Comparison of ENCODE assay signal across 7 mouse cellular contexts in the genomic region with DNA sequence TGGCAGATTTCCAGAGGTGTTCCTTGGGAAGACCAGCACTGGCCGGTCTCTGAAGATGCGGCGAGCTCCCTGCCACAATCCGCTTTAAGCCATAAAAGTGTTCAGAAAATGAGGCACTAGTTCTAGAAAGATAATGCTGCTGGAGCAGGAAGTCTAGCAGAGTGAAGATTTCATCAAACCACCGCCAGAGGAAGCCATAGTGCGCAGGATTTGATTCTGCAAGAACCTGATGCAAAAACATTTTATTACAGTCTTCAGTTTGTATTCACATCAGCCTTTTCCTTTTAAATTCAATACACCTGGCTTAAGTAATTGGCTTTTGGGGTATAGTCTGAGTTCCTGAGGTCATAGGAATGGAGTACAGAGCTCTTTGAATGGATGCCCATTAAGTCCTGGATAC. TPM values are rescaled to one million over a fixed set of nuclear protein-coding genes. Genes with fewer than 3 reads are reported as not detected.
A peak's percentile ranks its signal among the peaks of the same experiment; 100 is the strongest.
DNase-seq lines count a peak whose midpoint lies in the region; ATAC-seq and TF ChIP-seq lines count a peak whose summit lies in the region.

No protein-coding gene starts in this region.

- no peak for ATAC-seq in forebrain, postnatal 0 days
- no peak for ATAC-seq in liver, embryonic 14.5 days (ENCODE audit: insufficient read depth)

- no peak for TF ChIP-seq EP300 in liver, embryonic 14.5 days (IDR thresholded peaks at IDR 0.05; ENCODE audit: low read depth)

- peaks cover 3% of the 10 kb centered on the region; the same call in 1 of the 2 replicates for H3K4me1 ChIP-seq in testis, adult 2 months (ENCODE audit: control insufficient read depth, insufficient read depth, low read length)
- H3K4me1 ChIP-seq in forebrain, postnatal 0 days (ENCODE audit: insufficient read depth), result peaks cover 17% of the 10 kb centered on the region
- H3K4me1 ChIP-seq in liver, embryonic 14.5 days (replicated peaks; ENCODE audit: control insufficient read depth in 2 of 2, insufficient read depth in 2 of 2, low read length in 1 of 2), result peaks cover 17 to 32% of the 10 kb centered on the region in 2 experiments

- peak overlapping the region; percentile 99 for H3K4me3 ChIP-seq in testis, adult 2 months (ENCODE audit: control insufficient read depth, low read depth, low read length)
- H3K4me3 ChIP-seq in forebrain, postnatal 0 days (ENCODE audit: low read depth, low read length), result peak overlapping the region; percentile 79
- H3K4me3 ChIP-seq in liver, embryonic 14.5 days (ENCODE audit: insufficient read depth in 1 of 2, low read depth in 2 of 2, low read length in 2 of 2), result peak overlapping the region; percentile 83 to 92

- no peak for TF ChIP-seq POLR2A in testis, adult 2 months (IDR thresholded peaks at IDR 0.05; ENCODE audit: control insufficient read depth, low read depth, low read length)

- peak overlapping the region; percentile 98 for H3K27ac ChIP-seq in testis, adult 2 months (ENCODE audit: control insufficient read depth, insufficient read depth, low read depth, low read length)
- H3K27ac ChIP-seq in forebrain, postnatal 0 days (ENCODE audit: low read depth, low read length), result peak overlapping the region; percentile 95; the same call in 1 of the 2 replicates
- H3K27ac ChIP-seq in liver, embryonic 14.5 days, result peak overlapping the region; percentile 83

- 0 out of 2 replicates have a peak, but pooled peaks cover 2% of the 10 kb centered on the region for H3K36me3 ChIP-seq in testis, adult 2 months (ENCODE audit: control insufficient read depth, insufficient read depth, low read length)
- peaks cover 9% of the 10 kb centered on the region; the same call in 1 of the 2 replicates for H3K36me3 ChIP-seq in forebrain, postnatal 0 days (ENCODE audit: insufficient read depth)
- H3K36me3 ChIP-seq in liver, embryonic 14.5 days (replicated peaks; ENCODE audit: control insufficient read depth, insufficient read depth, low read depth), result peaks cover 36% of the 10 kb centered on the region

- H3K9ac ChIP-seq in forebrain, postnatal 0 days, result peak overlapping the region; percentile 87
- peak overlapping the region; percentile 89 for H3K9ac ChIP-seq in liver, embryonic 14.5 days (replicated peaks)

- no peaks in the 10 kb centered on the region for H3K27me3 ChIP-seq in testis, adult 2 months (ENCODE audit: control insufficient read depth, insufficient read depth, low read length)
- no peaks in the 10 kb centered on the region for H3K27me3 ChIP-seq in forebrain, postnatal 0 days (ENCODE audit: insufficient read depth, low read length)
- H3K27me3 ChIP-seq in liver, embryonic 14.5 days (ENCODE audit: control insufficient read depth, insufficient read depth, low read length), result no peaks in the 10 kb centered on the region

- DNase-seq in testis, postnatal 14 days (ENCODE audit: low spot score), result no peak
- no peak for DNase-seq in forebrain, postnatal 0 days
- DNase-seq in liver, embryonic 14.5 days (ENCODE audit: low read depth in 3 of 3, low spot score in 3 of 3), result no peak
- DNase-seq in right cerebral cortex, postnatal 10 days (ENCODE audit: low spot score in 2 of 2), result no peak
- DNase-seq in cerebellum, postnatal 14 days, result no peak
- DNase-seq in layer of hippocampus, adult 8-10 months (ENCODE audit: low spot score in 2 of 2), result no peak

- 80% methylated on average over 6 of the region's 6 CpGs for WGBS in forebrain, postnatal 0 days
- 33% methylated on average over 6 of the region's 6 CpGs for WGBS in liver, embryonic 14.5 days (ENCODE audit: insufficient replicate concordance)

- no peak for TF ChIP-seq CTCF in testis, adult 2 months (IDR thresholded peaks at IDR 0.05; ENCODE audit: control insufficient read depth, insufficient read depth, insufficient replicate concordance, low read depth, low read length)
- TF ChIP-seq CTCF in forebrain, postnatal 0 days (IDR thresholded peaks at IDR 0.05; ENCODE audit: low read depth), result no peak
- TF ChIP-seq CTCF in liver, embryonic 14.5 days (IDR thresholded peaks at IDR 0.05; ENCODE audit: low read depth), result peak; percentile 20; the same call in 1 of the 2 replicates

- H3K4me2 ChIP-seq in forebrain, postnatal 0 days (ENCODE audit: low read depth), result peak overlapping the region; percentile 78
- peak overlapping the region; percentile 99 for H3K4me2 ChIP-seq in liver, embryonic 14.5 days (ENCODE audit: low read depth)

- no peaks in the 10 kb centered on the region for H3K9me3 ChIP-seq in forebrain, postnatal 0 days (ENCODE audit: low read length)
- H3K9me3 ChIP-seq in liver, embryonic 14.5 days (ENCODE audit: control insufficient read depth, low read length), result no peaks in the 10 kb centered on the region

RNA-seq across cellular contexts. Expression of gene Ap2b1, which starts 1.0 kb away (rescaled TPM):
- polyA plus RNA-seq in testis, adult 2 months (2012; rRNA removed), result 252 and 263 TPM in 2 replicates
- 200 and 230 TPM in 2 replicates for total RNA-seq in forebrain, postnatal 0 days (2014; rRNA removed)
- 76.4 and 110 TPM in 2 replicates for polyA plus RNA-seq in forebrain, postnatal 0 days (2015; fragmentation: Nextera tagmentation; extraction: Ambion mirVana)
- polyA plus RNA-seq in liver, embryonic 14.5 days (2012; rRNA removed), result 10.5 and 11.7 TPM in 2 replicates
- polyA plus RNA-seq in liver, embryonic 14.5 days (2014; fragmentation: Nextera tagmentation; extraction: Ambion mirVana), result 20.9 and 22.3 TPM in 2 replicates
- total RNA-seq in layer of hippocampus, adult 8-10 months (2022), result 100 to 1,000 TPM; 281 to 326 (median 296) TPM

RNA-seq across cellular contexts. Expression of gene Pex12, which starts 4.6 kb away (rescaled TPM):
- polyA plus RNA-seq in testis, adult 2 months (2012; rRNA removed), result 27.8 and 32.1 TPM in 2 replicates
- 8.8 and 12.8 TPM in 2 replicates for total RNA-seq in forebrain, postnatal 0 days (2014; rRNA removed)
- 14.6 and 16.2 TPM in 2 replicates for polyA plus RNA-seq in forebrain, postnatal 0 days (2015; fragmentation: Nextera tagmentation; extraction: Ambion mirVana)
- polyA plus RNA-seq in liver, embryonic 14.5 days (2012; rRNA removed), result 3.1 and 3.4 TPM in 2 replicates
- 4.2 and 4.8 TPM in 2 replicates for polyA plus RNA-seq in liver, embryonic 14.5 days (2014; fragmentation: Nextera tagmentation; extraction: Ambion mirVana)
- 10 to 100 TPM in 2 of 4 experiments, 1 to 10 TPM in 2; 8.8 to 15.2 (median 12.2) TPM for total RNA-seq in layer of hippocampus, adult 8-10 months (2022)

RNA-seq across cellular contexts. Expression of gene Slfn14, which starts 11.3 kb away (rescaled TPM):
- 0.05 and 0.07 TPM in 2 replicates for polyA plus RNA-seq in testis, adult 2 months (2012; rRNA removed)
- total RNA-seq in forebrain, postnatal 0 days (2014; rRNA removed), result not detected in 2 replicates
- not detected in 2 replicates for polyA plus RNA-seq in forebrain, postnatal 0 days (2015; fragmentation: Nextera tagmentation; extraction: Ambion mirVana)
- polyA plus RNA-seq in liver, embryonic 14.5 days (2012; rRNA removed), result 11.4 and 15.4 TPM in 2 replicates
- polyA plus RNA-seq in liver, embryonic 14.5 days (2014; fragmentation: Nextera tagmentation; extraction: Ambion mirVana), result 29.3 and 30.4 TPM in 2 replicates
- total RNA-seq in layer of hippocampus, adult 8-10 months (2022), result under 1 TPM in 1 of 4 experiments, not detected in 3; 0.09 TPM

Comparison
In these comparisons a context has a peak if more than half of its experiments do, and no peak if none do; other contexts are left out.
1. RNA of gene Slfn14, which starts 11.3 kb away (polyA plus RNA-seq): 11.4 to 30.4 TPM in liver, embryonic 14.5 days; 0.05 to 0.07 TPM in testis, adult 2 months and not detected in forebrain, postnatal 0 days; every median in the first group is over 10 times any median in the second.
2. Peak in every context shown above with its lines, with median percentiles within 50 percentile points of each other: H3K27ac ChIP-seq and H3K4me3 ChIP-seq.